Mouse (Mus musculus) embryonic facial prominence, embryonic 10.5 days (tissue): Measurements from ENCODE around the gene 6030498E09Rik. TPM values are rescaled to one million over a fixed set of nuclear protein-coding genes. Genes with fewer than 3 reads are reported as not detected.

Source experiments
- DNase-seq: peaks from one replicate; pipeline ENCODE4 v3.0.0-alpha.2; 2017; ENCODE audit warnings: low spot score
- H3K27ac ChIP-seq: fragments of 300-500 bp; sonication (generic); replicated peaks from 2 replicates; pipeline ENCODE4 v1.5.1; 2016; ENCODE audit warnings: mild to moderate bottlenecking
- H3K27me3 ChIP-seq: fragments of 300-500 bp; sonication (generic); replicated peaks from 2 replicates; pipeline ENCODE4 v1.6.1; 2016; ENCODE audit warnings: low read depth, mild to moderate bottlenecking; ENCODE audit not compliant: poor library complexity, severe bottlenecking
- H3K36me3 ChIP-seq: fragments of 300-500 bp; sonication (generic); replicated peaks from 2 replicates; pipeline ENCODE4 v1.6.1; 2016; ENCODE audit warnings: mild to moderate bottlenecking, moderate library complexity
- H3K4me1 ChIP-seq: fragments of 300-500 bp; sonication (generic); 2 replicates; pipeline ENCODE4 v1.6.1; 2016
- H3K4me3 ChIP-seq: fragments of 300-500 bp; sonication (generic); 2 replicates; pipeline ENCODE4 v1.5.1; 2016; ENCODE audit warnings: mild to moderate bottlenecking, moderate library complexity
- H3K9me3 ChIP-seq: fragments of 300-500 bp; sonication (generic); 2 replicates; pipeline ENCODE4 v1.6.1; 2016; ENCODE audit warnings: mild to moderate bottlenecking
- WGBS: fragments of 180-500 bp; shearing (Covaris S2); methylation state at CpG from one replicate; pipeline ENCODE4 v1.1.7; 2016; 5-methylcytosine and 5-hydroxymethylcytosine counted together
- polyA plus RNA-seq: library from polyadenylated mRNA; unstranded; fragments of >200 nt; fragmentation: Nextera tagmentation; extraction: Ambion mirVana; gene quantifications from 2 replicates; pipeline ENCODE4 v1.2.1, GENCODE M21; 2016

Gene 6030498E09Rik
- not detected in 2 replicates for polyA plus RNA-seq

DNA sequence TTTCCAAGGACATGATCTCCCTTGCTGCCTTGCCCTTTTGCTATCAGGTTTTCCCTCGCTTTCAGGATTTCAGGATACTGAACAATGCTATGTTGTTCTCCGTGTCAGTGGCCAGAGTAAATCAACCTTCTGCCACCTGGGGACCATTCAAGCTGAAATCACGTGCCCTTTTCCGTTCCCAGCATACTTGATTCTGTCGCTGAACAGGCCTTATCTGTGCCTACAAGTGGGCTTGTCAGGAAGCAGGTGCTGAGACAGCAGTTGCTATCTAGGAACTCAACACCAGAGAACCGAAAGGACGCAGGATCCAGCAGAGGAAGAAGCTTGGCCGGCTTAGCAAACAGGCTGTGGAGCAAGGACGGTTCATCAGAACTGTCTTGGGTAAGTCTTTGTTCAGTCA lies at the start of gene 6030498E09Rik:
Gene 6030498E09Rik, plus strand, starts transcription at position 194 of the 400 bp plus-strand sequence.
- WGBS, result 69% methylated on average over 9 of the region's 9 CpGs
- Histone ChIP-seq H3K9me3 (no peaks in the 10 kb centered on the region), H3K27ac (no peak within 1 kb of the TSS), H3K27me3 (no peaks in the 10 kb centered on the region), H3K36me3 (no peaks in the 10 kb centered on the region), H3K4me1 (no peaks in the 10 kb centered on the region), H3K4me3 (no peak within 1 kb of the TSS)
- no peak for DNase-seq

GRCm38 (mm10) chrX:38730081-38730480 lies 42.4 kb upstream of the 6030498E09Rik start:
- Histone ChIP-seq H3K27me3 (no peaks in the 10 kb centered on the region), H3K4me3 (no peak overlapping the region), H3K27ac (no peak overlapping the region), H3K9me3 (no peaks in the 10 kb centered on the region), H3K4me1 (peaks cover 7% of the 10 kb centered on the region), H3K36me3 (no peaks in the 10 kb centered on the region)
- WGBS, result 61% methylated on average over 5 of the region's 5 CpGs
- DNase-seq, result no peak

- Histone ChIP-seq H3K4me3 (no peak overlapping the region), H3K27ac (no peak overlapping the region), H3K9me3 (no peaks in the 10 kb centered on the region), H3K36me3 (no peaks in the 10 kb centered on the region), H3K27me3 (no peaks in the 10 kb centered on the region), H3K4me1 (peaks cover 12% of the 10 kb centered on the region)
- WGBS, result 50% methylated on average over 2 of the region's 2 CpGs
- DNase-seq, result no peak
Observed at GRCm38 (mm10) chrX:38730639-38731038, 41.8 kb upstream of the 6030498E09Rik start.

- DNase-seq, result no peak
- Histone ChIP-seq H3K27ac (no peak overlapping the region), H3K4me3 (no peak overlapping the region), H3K36me3 (no peaks in the 10 kb centered on the region), H3K9me3 (no peaks in the 10 kb centered on the region), H3K4me1 (peaks cover 11% of the 10 kb centered on the region), H3K27me3 (no peaks in the 10 kb centered on the region)
- WGBS, result 93% methylated on average over 5 of the region's 5 CpGs
Observed at GRCm38 (mm10) chrX:38733683-38734082, 38.8 kb upstream of the 6030498E09Rik start.

- no peak for DNase-seq
- Histone ChIP-seq H3K27ac (0 out of 2 replicates have a peak overlapping the region, but pooled peaks have one; percentile 40), H3K4me1 (peaks cover 9% of the 10 kb centered on the region), H3K9me3 (no peaks in the 10 kb centered on the region), H3K27me3 (no peaks in the 10 kb centered on the region), H3K36me3 (no peaks in the 10 kb centered on the region), H3K4me3 (no peak overlapping the region)
- WGBS, result 57% methylated on average over 13 of the region's 13 CpGs
Observed at GRCm38 (mm10) chrX:38734916-38735880, 37.3 kb upstream of the 6030498E09Rik start.

GRCm38 (mm10) chrX:38771453-38771852 lies 1.0 kb upstream of the 6030498E09Rik start:
- Histone ChIP-seq H3K36me3 (no peaks in the 10 kb centered on the region), H3K27me3 (no peaks in the 10 kb centered on the region), H3K9me3 (no peaks in the 10 kb centered on the region), H3K27ac (no peak overlapping the region), H3K4me1 (no peaks in the 10 kb centered on the region), H3K4me3 (no peak overlapping the region)
- no peak for DNase-seq
- WGBS, result 79% methylated on average over 2 of the region's 2 CpGs

GRCm38 (mm10) chrX:38771886-38772285 lies 585 bp upstream of the 6030498E09Rik start:
- peak; percentile 13 for DNase-seq
- 45% methylated on average over 3 of the region's 3 CpGs for WGBS
- H3K27ac ChIP-seq, result no peak overlapping the region

GRCm38 (mm10) chrX:38794373-38794772 lies 21.9 kb downstream of the 6030498E09Rik start:
- H3K36me3 ChIP-seq, result no peaks in the 10 kb centered on the region
- no peak overlapping the region for H3K4me3 ChIP-seq
- no peaks in the 10 kb centered on the region for H3K9me3 ChIP-seq
- WGBS, result 82% methylated on average over 3 of the region's 3 CpGs
- H3K27me3 ChIP-seq, result no peaks in the 10 kb centered on the region
- no peak for DNase-seq
- H3K4me1 ChIP-seq, result no peaks in the 10 kb centered on the region
- H3K27ac ChIP-seq, result no peak overlapping the region

More at GRCm38 (mm10) chrX:38771886-38772285, 585 bp upstream of the 6030498E09Rik start:
- Histone ChIP-seq H3K36me3 (no peaks in the 10 kb centered on the region), H3K4me3 (no peak overlapping the region), H3K27me3 (no peaks in the 10 kb centered on the region), H3K4me1 (no peaks in the 10 kb centered on the region), H3K9me3 (no peaks in the 10 kb centered on the region)

GRCm38 (mm10) chrX:38813934-38814333 lies 41.5 kb downstream of the 6030498E09Rik start:
- no peak overlapping the region for H3K4me3 ChIP-seq
- H3K36me3 ChIP-seq, result no peaks in the 10 kb centered on the region
- no peak for DNase-seq
- H3K4me1 ChIP-seq, result no peaks in the 10 kb centered on the region
- WGBS, result 81% methylated on average over 3 of the region's 3 CpGs
- no peaks in the 10 kb centered on the region for H3K27me3 ChIP-seq
- H3K27ac ChIP-seq, result no peak overlapping the region
- no peaks in the 10 kb centered on the region for H3K9me3 ChIP-seq

DNA sequence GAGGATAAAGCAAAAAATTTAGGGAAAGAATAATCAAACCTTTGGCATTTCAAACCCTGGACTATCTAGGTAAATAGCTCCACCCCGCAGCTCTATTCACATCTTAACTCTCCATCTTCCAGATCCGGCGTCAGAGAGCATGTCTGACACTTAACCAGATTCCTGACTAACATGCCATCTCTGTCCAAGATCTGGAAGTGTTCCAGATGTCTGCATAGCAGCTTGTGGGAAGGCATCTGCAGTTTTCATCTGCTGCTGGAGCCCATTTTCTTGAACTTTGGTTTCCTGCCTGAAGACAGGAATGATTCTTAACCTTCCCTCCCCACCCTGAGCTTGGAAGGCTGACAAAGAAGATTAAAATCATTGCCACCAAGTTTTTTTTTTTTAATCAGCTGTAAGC lies 44.4 kb downstream of the 6030498E09Rik start:
- DNase-seq, result no peak
- no peak overlapping the region for H3K27ac ChIP-seq
- H3K9me3 ChIP-seq, result no peaks in the 10 kb centered on the region
- no peaks in the 10 kb centered on the region for H3K36me3 ChIP-seq
- H3K4me1 ChIP-seq, result no peaks in the 10 kb centered on the region
- H3K4me3 ChIP-seq, result no peak overlapping the region
- no peaks in the 10 kb centered on the region for H3K27me3 ChIP-seq
- 78% methylated on average over 3 of the region's 3 CpGs for WGBS

DNA sequence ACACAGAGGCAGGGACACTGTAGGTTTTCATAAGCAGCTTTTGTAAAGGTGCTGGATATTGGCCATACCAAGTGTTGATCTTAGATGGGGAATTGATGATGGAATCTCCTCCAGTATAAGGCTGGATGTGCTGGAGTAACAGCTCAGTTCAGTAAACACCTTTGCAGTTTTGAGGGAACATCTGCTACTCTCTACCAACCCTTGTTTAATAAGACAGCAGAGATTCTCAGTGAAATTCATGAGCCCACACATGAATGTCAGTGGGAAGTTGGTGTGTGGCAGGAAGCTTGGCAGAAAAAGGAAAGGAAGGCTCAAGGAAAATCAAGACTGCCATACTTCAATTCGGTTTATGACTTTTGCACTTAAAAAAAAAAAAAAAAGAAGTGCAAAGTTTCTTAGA lies 186.1 kb downstream of the 6030498E09Rik start:
- H3K4me3 ChIP-seq, result no peak overlapping the region
- no peak overlapping the region for H3K27ac ChIP-seq
- WGBS, result 71% methylated on average over 1 of the region's 1 CpGs
- H3K36me3 ChIP-seq, result no peaks in the 10 kb centered on the region
- no peak for DNase-seq
- H3K27me3 ChIP-seq, result no peaks in the 10 kb centered on the region
- H3K9me3 ChIP-seq, result no peaks in the 10 kb centered on the region
- H3K4me1 ChIP-seq, result no peaks in the 10 kb centered on the region

GRCm38 (mm10) chrX:38996265-38996664 lies 223.8 kb downstream of the 6030498E09Rik start:
- no peaks in the 10 kb centered on the region for H3K9me3 ChIP-seq
- H3K4me1 ChIP-seq, result no peaks in the 10 kb centered on the region
- no peaks in the 10 kb centered on the region for H3K27me3 ChIP-seq
- H3K27ac ChIP-seq, result no peak overlapping the region
- no peak for DNase-seq
- 85% methylated on average over 5 of the region's 5 CpGs for WGBS
- H3K36me3 ChIP-seq, result no peaks in the 10 kb centered on the region
- H3K4me3 ChIP-seq, result no peak overlapping the region
